Mouse (Mus musculus) C2C12 (cell line): ENCODE measurements at regions not wholly inside any gene's neighbourhood (a gene's known extent, or its start where the extent isn't known, plus 50 kb on each side); places are given as distances from the start of the nearest gene placed in this dataset.

Experiments used
- CTCF ChIP-seq: IDR thresholded peaks from one replicate; pipeline ENCODE4 v1.5.1; 2011; ENCODE audit not compliant: control insufficient read depth, insufficient read depth, insufficient read length
- MAX ChIP-seq: IDR thresholded peaks from one replicate; pipeline ENCODE4 v1.6.1; 2011; ENCODE audit warnings: mild to moderate bottlenecking, control low read depth

GRCm38 (mm10) chr14:52580319-52580718, 84.8 kb upstream of the Olfr1507 start:
- TF ChIP-seq CTCF (no peak), MAX (no peak)
